Mouse (Mus musculus): ENCODE results near the gene Lcn4. TPM values are rescaled to one million over a fixed set of nuclear protein-coding genes. Genes with fewer than 3 reads are reported as not detected.

Gene Lcn4
- polyA plus RNA-seq, 1 experiment from 2014 or later, result not detected

- Histone ChIP-seq H3K4me3 (no peak overlapping the region), H3K4me1 (peaks cover 46% of the 10 kb centered on the region), H3K36me3 (peaks cover 52% of the 10 kb centered on the region), H3K9me3 (no peaks in the 10 kb centered on the region), H3K4me2 (replicated peaks) (no peak overlapping the region), H3K9ac (peak overlapping the region; percentile 25; the same call in 1 of the 2 replicates), H3K27me3 (no peaks in the 10 kb centered on the region), H3K27ac (no peak overlapping the region)
- no peak for ATAC-seq (ENCODE audit: low FRiP score, low read depth)
- 77% methylated on average over 16 of the region's 16 CpGs for WGBS
These were observed 38.3 kb downstream of the Lcn4 start for GRCm38 (mm10) chr2:26632541-26633395.

- Histone ChIP-seq H3K27me3 (no peaks in the 10 kb centered on the region), H3K36me3 (peaks cover 14% of the 10 kb centered on the region), H3K4me1 (peaks cover 38% of the 10 kb centered on the region), H3K9me3 (no peaks in the 10 kb centered on the region), H3K27ac (peak overlapping the region; percentile 72; the same call in 1 of the 2 replicates), H3K4me2 (replicated peaks) (peak overlapping the region; percentile 94), H3K4me3 (peak overlapping the region; percentile 80), H3K9ac (peak overlapping the region; percentile 95)
- ATAC-seq (ENCODE audit: low FRiP score, low read depth), result peak; percentile 39; the same call in 1 of the 2 replicates
- 19% methylated on average over 5 of the region's 5 CpGs for WGBS
These were observed 42.2 kb downstream of the Lcn4 start for GRCm38 (mm10) chr2:26628792-26629437.

GRCm38 (mm10) chr2:26627921-26628739 is 43.0 kb downstream of the Lcn4 start, which contains the start of gene Fam69b:
Fam69b (plus strand) TSS chr2:26628457.
- under 1% methylated on average over 69 of the region's 70 CpGs for WGBS
- Histone ChIP-seq H3K9ac (peak within 1 kb of the TSS; percentile 95), H3K27ac (peak within 1 kb of the TSS; percentile 72; the same call in 1 of the 2 replicates), H3K9me3 (no peaks in the 10 kb centered on the region), H3K4me3 (peak within 1 kb of the TSS; percentile 80), H3K27me3 (no peaks in the 10 kb centered on the region), H3K4me1 (peaks cover 38% of the 10 kb centered on the region), H3K4me2 (replicated peaks) (peak within 1 kb of the TSS; percentile 94), H3K36me3 (peaks cover 7% of the 10 kb centered on the region)
- ATAC-seq (ENCODE audit: low FRiP score, low read depth), result peak; percentile 72

- no peak overlapping the region for H3K9ac ChIP-seq
- no peak overlapping the region for H3K4me3 ChIP-seq
- H3K9me3 ChIP-seq, result no peaks in the 10 kb centered on the region
- H3K27me3 ChIP-seq, result no peaks in the 10 kb centered on the region
- H3K4me1 ChIP-seq, result peaks cover 27% of the 10 kb centered on the region
- no peak overlapping the region for H3K27ac ChIP-seq
- 69% methylated on average over 3 of the region's 3 CpGs for WGBS
- no peak for ATAC-seq (ENCODE audit: low FRiP score, low read depth)
- H3K4me2 ChIP-seq (replicated peaks), result no peak overlapping the region
- H3K36me3 ChIP-seq, result no peaks in the 10 kb centered on the region
These were observed 45.0 kb downstream of the Lcn4 start for GRCm38 (mm10) chr2:26626081-26626480.

- Histone ChIP-seq H3K36me3 (no peaks in the 10 kb centered on the region), H3K4me3 (no peak overlapping the region), H3K9me3 (no peaks in the 10 kb centered on the region), H3K27me3 (no peaks in the 10 kb centered on the region), H3K27ac (no peak overlapping the region), H3K9ac (no peak overlapping the region), H3K4me1 (peaks cover 21% of the 10 kb centered on the region), H3K4me2 (replicated peaks) (no peak overlapping the region)
- no peak for ATAC-seq (ENCODE audit: low FRiP score, low read depth)
- 78% methylated on average over 3 of the region's 3 CpGs for WGBS
These were observed 45.7 kb downstream of the Lcn4 start for GRCm38 (mm10) chr2:26625419-26625818.

- no peak for ATAC-seq (ENCODE audit: low FRiP score, low read depth)
- H3K4me3 ChIP-seq, result no peak overlapping the region
- H3K27me3 ChIP-seq, result no peaks in the 10 kb centered on the region
- H3K4me2 ChIP-seq (replicated peaks), result no peak overlapping the region
- H3K36me3 ChIP-seq, result no peaks in the 10 kb centered on the region
- no peak overlapping the region for H3K9ac ChIP-seq
- no peak overlapping the region for H3K27ac ChIP-seq
- 44% methylated on average over 5 of the region's 5 CpGs for WGBS
- H3K4me1 ChIP-seq, result peaks cover 3% of the 10 kb centered on the region
- H3K9me3 ChIP-seq, result no peaks in the 10 kb centered on the region
These were observed 48.1 kb downstream of the Lcn4 start for GRCm38 (mm10) chr2:26622984-26623383.

GRCm38 (mm10) chr2:26621246-26621645 is 49.8 kb downstream of the Lcn4 start:
- no peak for ATAC-seq (ENCODE audit: low FRiP score, low read depth)
- Histone ChIP-seq H3K27me3 (no peaks in the 10 kb centered on the region), H3K36me3 (no peaks in the 10 kb centered on the region), H3K4me2 (replicated peaks) (no peak overlapping the region), H3K4me1 (no peaks in the 10 kb centered on the region), H3K9me3 (no peaks in the 10 kb centered on the region), H3K4me3 (no peak overlapping the region), H3K27ac (no peak overlapping the region), H3K9ac (no peak overlapping the region)
- 41% methylated on average over 2 of the region's 2 CpGs for WGBS

GRCm38 (mm10) chr2:26617928-26618327 is 53.2 kb downstream of the Lcn4 start:
- H3K4me3 ChIP-seq, result no peak overlapping the region
- H3K36me3 ChIP-seq, result no peaks in the 10 kb centered on the region
- no peaks in the 10 kb centered on the region for H3K9me3 ChIP-seq
- no peak overlapping the region for H3K27ac ChIP-seq
- no peak for ATAC-seq (ENCODE audit: low FRiP score, low read depth)
- no peak overlapping the region for H3K9ac ChIP-seq
- 56% methylated on average over 7 of the region's 7 CpGs for WGBS
- no peak overlapping the region for H3K4me2 ChIP-seq (replicated peaks)
- H3K4me1 ChIP-seq, result no peaks in the 10 kb centered on the region
- no peaks in the 10 kb centered on the region for H3K27me3 ChIP-seq

Other genes starting within 250 kb of the Lcn4 start
- gene Sec16a, start 226.1 kb downstream of the Lcn4 start, polyA plus RNA-seq (2015; fragmentation: Nextera tagmentation; extraction: Ambion mirVana), result 24.9 and 28.1 TPM in 2 replicates
- 13.7 and 15.5 TPM in 2 replicates for gene Notch1, start 154.6 kb downstream of the Lcn4 start, polyA plus RNA-seq (2015; fragmentation: Nextera tagmentation; extraction: Ambion mirVana)
- 103 and 105 TPM in 2 replicates for gene Egfl7, start 91.3 kb downstream of the Lcn4 start, polyA plus RNA-seq (2015; fragmentation: Nextera tagmentation; extraction: Ambion mirVana)
- gene Gm20532, start 84.6 kb downstream of the Lcn4 start, polyA plus RNA-seq (2015; fragmentation: Nextera tagmentation; extraction: Ambion mirVana), result not detected in 2 replicates
- gene Agpat2, start 66.9 kb downstream of the Lcn4 start, polyA plus RNA-seq (2015; fragmentation: Nextera tagmentation; extraction: Ambion mirVana), result 23.1 and 24.6 TPM in 2 replicates
- gene Fam69b, start 42.8 kb downstream of the Lcn4 start, polyA plus RNA-seq (2015; fragmentation: Nextera tagmentation; extraction: Ambion mirVana), result 61.0 and 61.5 TPM in 2 replicates
- gene Abo, start 193.7 kb upstream of the Lcn4 start, polyA plus RNA-seq (2015; fragmentation: Nextera tagmentation; extraction: Ambion mirVana), result not detected in 2 replicates
- 30.7 and 31.5 TPM in 2 replicates for gene Surf6, start 231.6 kb upstream of the Lcn4 start, polyA plus RNA-seq (2015; fragmentation: Nextera tagmentation; extraction: Ambion mirVana)
- 58.7 and 59.1 TPM in 2 replicates for gene Med22, start 239.4 kb upstream of the Lcn4 start, polyA plus RNA-seq (2015; fragmentation: Nextera tagmentation; extraction: Ambion mirVana)
- 647 and 667 TPM in 2 replicates for gene Rpl7a, start 239.5 kb upstream of the Lcn4 start, polyA plus RNA-seq (2015; fragmentation: Nextera tagmentation; extraction: Ambion mirVana)
- gene Surf2, start 245.1 kb upstream of the Lcn4 start, polyA plus RNA-seq (2015; fragmentation: Nextera tagmentation; extraction: Ambion mirVana), result 42.0 and 48.8 TPM in 2 replicates
- gene Surf1, start 245.2 kb upstream of the Lcn4 start, polyA plus RNA-seq (2015; fragmentation: Nextera tagmentation; extraction: Ambion mirVana), result 58.1 and 58.7 TPM in 2 replicates

Data from limb, embryonic 13.5 days (tissue).